Mouse (Mus musculus) granulocyte monocyte progenitor cell, adult 5-6 weeks (primary cell): ENCODE measurements around the gene Nxpe5. TPM values are rescaled to one million over a fixed set of nuclear protein-coding genes. Genes with fewer than 3 reads are reported as not detected.
"Not testable (repeated sequence)": the region's sequence is repeated elsewhere in the genome, so short reads cannot be mapped to it uniquely, and the experiment has no call there.

ENCODE experiments used
- ATAC-seq: replicated peaks from 2 replicates; pipeline ENCODE4 v1.8.0; 2016; ENCODE audit warnings: mild to moderate bottlenecking, moderate TSS enrichment, inconsistent platforms; ENCODE audit not compliant: poor library complexity, severe bottlenecking
- total RNA-seq, 2 experiments: library from RNA; stranded (forward) in 1 of 2; stranded (reverse) in 1 of 2; fragments of 200-712, 200-1000 nt in 1 of 2; fragments of >200 nt in 1 of 2; fragmentation: Nextera tagmentation in 1 of 2; gene quantifications; 2 replicates each; pipeline ENCODE4 v1.2.3; 2014 to 2017

Nxpe5 gene
- total RNA-seq (2014; fragmentation: Nextera tagmentation) (2.3 and 4.3 TPM in 2 replicates), total RNA-seq (2017) (1.8 and 2.8 TPM in 2 replicates)

GRCm38 (mm10) chr5:138225700-138226099 is at the start of gene Nxpe5:
Gene Nxpe5 (plus strand): TSS chr5:138225898.
- ATAC-seq = no peak

- peak; percentile 71 for ATAC-seq
Observed at GRCm38 (mm10) chr5:138186950-138187638, 38.6 kb upstream of the Nxpe5 start, which contains the start of the genes Taf6 and Cnpy4. Gene Taf6 (minus strand): TSS chr5:138187451. Gene Cnpy4 (plus strand): TSS chr5:138187485.

- peak; percentile 72 for ATAC-seq
Observed at GRCm38 (mm10) chr5:138187661-138188306, 37.9 kb upstream of the Nxpe5 start.

DNA sequence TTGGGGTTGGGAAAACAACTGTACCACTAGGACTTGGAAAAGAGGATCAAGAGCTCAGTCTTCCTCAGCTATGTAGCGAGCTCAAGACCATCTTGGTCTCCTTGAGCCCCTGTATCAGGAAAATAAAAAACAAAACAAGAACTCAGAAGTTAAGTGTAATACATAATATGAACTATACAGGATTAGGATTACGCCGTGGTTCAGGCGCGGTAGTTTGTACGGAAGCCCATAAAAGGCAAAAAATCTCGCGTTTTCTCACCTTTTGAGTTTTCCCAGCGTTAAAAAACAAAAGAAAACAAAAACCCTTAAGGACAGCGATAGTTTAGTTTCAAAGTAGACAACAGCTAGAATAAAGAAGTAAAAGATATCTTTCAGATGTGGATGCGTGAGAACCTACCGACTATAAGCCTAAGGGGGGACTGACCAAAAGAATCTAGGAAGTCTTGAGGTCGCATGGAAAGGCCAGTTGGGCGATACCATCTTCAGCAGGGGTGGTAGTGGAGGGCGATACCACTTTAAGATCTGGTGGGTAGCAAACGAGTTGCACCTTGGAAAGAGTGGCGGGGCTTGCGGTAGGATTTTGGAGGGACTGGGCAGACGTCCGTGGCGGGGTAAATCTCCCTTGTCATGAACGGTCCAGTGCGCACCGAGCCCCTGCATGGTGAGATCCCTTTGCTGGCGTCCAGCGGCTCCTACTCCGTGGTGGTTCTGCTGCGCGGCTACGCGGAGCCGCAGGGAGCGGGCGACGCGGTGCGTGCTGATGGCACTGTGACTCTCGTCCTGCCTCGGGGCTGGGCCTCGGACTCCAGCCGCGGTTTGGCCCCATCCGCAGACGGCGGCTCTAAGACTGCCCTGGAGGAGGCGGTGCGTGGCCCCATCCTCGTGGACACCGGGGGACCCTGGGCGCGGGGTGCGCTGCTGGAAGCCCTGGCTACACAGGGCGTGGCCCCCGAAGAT is 31.6 kb upstream of the Nxpe5 start, which contains the start of gene Mblac1:
TSS of gene Mblac1 (plus strand) at position 544 of the 957 bp plus-strand sequence.
- ATAC-seq = peak; percentile 71

DNA sequence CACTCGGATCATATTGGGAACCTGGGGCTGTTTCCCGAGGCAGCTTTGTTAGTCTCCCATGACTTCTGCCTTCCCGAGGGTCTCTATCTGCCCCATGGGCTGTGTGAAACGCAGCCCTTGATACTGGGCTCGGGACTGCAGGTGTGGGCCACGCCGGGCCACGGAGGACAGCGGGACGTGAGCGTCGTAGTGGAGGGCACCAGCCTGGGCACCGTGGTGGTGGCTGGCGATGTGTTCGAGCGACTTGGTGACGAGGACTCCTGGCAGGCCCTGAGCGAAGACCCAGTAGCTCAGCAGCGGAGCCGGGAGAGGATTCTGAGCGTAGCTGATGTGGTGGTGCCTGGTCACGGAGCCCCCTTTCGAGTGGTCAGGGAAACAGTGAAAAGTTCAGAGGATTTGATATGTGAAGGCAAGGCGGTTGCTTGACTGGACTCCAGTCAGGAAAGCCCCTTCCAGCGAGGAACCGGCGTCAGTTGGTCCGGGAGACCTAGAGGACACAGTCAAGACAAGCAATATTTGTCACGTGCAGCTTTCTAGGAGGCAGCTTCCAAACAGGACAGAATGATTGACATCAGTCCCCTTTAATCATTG is 30.8 kb upstream of the Nxpe5 start:
- ATAC-seq = peak; percentile 31

GRCm38 (mm10) chr5:138195463-138195862 is 30.2 kb upstream of the Nxpe5 start:
- peak; percentile 69 for ATAC-seq

- ATAC-seq = no peak
Observed at GRCm38 (mm10) chr5:138199576-138199975, 26.1 kb upstream of the Nxpe5 start.

- no peak for ATAC-seq
Observed at GRCm38 (mm10) chr5:138202086-138202485, 23.6 kb upstream of the Nxpe5 start.

DNA sequence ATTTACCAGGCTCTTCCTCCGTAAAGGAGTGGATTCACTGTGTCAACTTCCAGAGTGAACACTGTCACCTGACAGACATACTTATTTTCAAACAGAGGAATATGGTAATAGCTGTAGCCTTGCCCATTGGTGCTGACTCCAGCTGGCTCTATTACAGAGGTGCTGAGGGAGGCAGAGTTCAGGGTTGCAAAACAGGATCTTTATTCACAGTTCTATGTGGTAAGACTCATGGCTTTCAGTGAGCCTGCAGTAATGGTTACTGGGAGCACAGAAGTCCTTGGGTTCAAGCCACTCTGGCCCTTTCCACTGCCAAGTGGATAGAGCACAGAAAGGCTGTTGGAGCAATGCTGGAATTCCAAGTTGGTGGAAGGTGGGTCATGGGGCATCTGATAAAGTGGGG is 18.4 kb upstream of the Nxpe5 start:
- peak; percentile 59 for ATAC-seq

DNA sequence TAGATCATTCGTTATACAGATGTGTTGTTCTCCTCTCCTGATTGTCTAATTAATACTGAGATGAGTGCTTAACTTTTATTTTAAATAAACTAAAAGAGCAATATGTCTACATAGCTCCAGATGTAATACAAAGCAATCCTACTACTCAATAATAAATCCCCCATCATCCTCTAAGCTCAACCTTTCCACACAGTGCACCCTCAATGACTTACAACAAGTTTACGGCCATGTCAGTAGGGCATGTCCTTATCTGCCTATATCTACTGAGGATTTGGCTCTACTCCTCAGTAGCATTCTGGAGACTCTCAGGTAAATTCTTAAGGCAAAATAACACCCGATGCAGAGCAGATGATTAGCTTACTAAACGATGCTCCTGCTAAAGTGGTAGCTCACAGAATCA is 17.8 kb upstream of the Nxpe5 start:
- no peak for ATAC-seq

- ATAC-seq = not testable (repeated sequence)
Observed at GRCm38 (mm10) chr5:138216632-138217031, 9.1 kb upstream of the Nxpe5 start.

- no peak for ATAC-seq
Observed at GRCm38 (mm10) chr5:138219864-138220263, 5.8 kb upstream of the Nxpe5 start.

DNA sequence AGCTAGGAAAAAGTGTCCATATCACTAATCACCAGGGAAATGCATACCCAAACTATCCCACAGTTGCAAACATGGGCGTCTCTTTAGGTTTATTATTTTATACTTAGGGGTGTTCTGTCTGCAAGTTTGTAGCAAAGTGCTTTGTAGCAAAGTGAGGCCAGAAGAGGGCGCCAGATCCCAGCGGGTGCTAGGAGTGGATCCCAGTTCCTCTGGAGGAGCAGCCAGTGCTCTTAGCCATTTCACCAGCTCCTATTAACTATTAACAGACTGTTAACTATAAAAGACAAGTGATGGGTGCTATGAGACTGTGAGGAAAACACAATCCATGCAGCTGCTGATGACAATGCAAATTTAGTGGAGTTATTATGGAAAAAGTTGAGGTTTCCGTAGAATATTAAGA is 3.6 kb upstream of the Nxpe5 start:
- peak; percentile 83 for ATAC-seq

- ATAC-seq = no peak
Observed at GRCm38 (mm10) chr5:138223287-138223686, 2.4 kb upstream of the Nxpe5 start.

DNA sequence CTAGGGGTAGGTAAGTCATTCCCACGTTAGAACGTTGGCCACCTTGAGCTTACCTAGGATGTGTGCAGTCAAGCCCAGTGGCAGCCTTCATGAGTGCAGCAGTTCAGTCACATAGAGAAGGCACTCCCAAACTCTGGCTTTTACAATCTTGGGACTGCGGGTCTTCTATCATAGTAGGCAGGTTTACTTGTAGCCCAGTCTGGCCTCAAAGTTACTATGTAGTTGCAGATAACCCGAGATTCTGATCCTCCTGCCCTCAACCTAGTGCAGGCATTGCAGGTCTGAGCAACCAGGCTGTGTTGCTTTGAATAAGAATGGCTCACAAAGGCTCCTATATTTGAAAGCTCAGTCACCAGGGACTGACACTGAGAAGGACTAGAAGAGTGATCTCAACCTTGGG is 793 bp downstream of the Nxpe5 start:
- no peak for ATAC-seq

DNA sequence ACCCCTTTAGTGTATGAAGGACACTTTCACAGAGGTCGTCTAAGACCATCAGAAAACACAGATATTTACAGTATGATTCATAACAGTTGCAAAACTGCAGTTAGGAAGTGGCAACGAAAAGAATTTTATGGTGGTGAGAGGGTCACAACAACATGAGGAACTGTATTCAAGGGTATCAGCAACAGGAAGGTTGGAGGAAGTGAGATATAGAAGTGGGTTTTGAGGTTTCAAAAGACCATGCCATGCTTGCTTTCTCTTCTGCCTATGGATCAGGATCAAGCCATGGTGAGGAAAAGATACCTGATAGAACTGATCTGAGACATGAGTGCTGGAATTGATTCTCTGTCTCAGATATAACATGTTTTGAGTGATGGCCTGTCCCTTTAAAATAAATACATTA is 1.7 kb downstream of the Nxpe5 start:
- peak; percentile 93 for ATAC-seq

- peak; percentile 28 for ATAC-seq
Observed at GRCm38 (mm10) chr5:138228026-138228425, 2.3 kb downstream of the Nxpe5 start.

- ATAC-seq = peak; percentile 44
Observed at GRCm38 (mm10) chr5:138229511-138229910, 3.8 kb downstream of the Nxpe5 start.

DNA sequence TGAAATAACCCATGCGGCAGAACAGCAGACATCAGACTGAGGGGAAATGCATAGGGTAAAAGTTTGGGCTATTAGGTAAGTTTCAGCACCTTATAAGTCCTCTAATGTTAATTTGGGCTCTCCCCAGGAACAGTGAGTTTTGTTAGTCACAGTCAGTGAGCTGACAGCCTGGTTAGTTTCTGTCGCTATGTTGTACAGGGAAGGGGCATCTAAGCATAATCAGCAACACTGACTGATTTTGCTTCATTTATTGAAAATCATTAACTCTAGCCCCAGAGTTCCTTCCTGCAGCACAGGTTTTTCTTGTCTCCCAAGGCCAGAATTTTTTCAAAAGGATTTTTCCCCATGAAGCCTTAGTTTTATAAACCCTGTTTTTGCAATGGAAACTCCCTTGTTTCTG is 8.1 kb downstream of the Nxpe5 start:
- ATAC-seq = no peak

GRCm38 (mm10) chr5:138234224-138234623 is 8.5 kb downstream of the Nxpe5 start:
- ATAC-seq = no peak
